Mouse (Mus musculus) midbrain, embryonic 13.5 days (tissue): ENCODE data around the gene Lmnb2. TPM values are rescaled to one million over a fixed set of nuclear protein-coding genes. Genes with fewer than 3 reads are reported as not detected.

Experiments used
- ATAC-seq: fragments of 200-750 bp; cut with Nextera tagmentation; 2 replicates; pipeline ENCODE4 v1.8.0; 2017; ENCODE audit warnings: mild to moderate bottlenecking, moderate TSS enrichment, moderate library complexity
- H3K27ac ChIP-seq: fragments of 300-500 bp; sonication (generic); 2 replicates; pipeline ENCODE4 v1.5.1; 2015; ENCODE audit warnings: inconsistent platforms, mild to moderate bottlenecking, moderate library complexity
- H3K27me3 ChIP-seq: fragments of 300-500 bp; sonication (generic); 2 replicates; pipeline ENCODE4 v1.6.1; 2015; ENCODE audit warnings: mild to moderate bottlenecking, inconsistent platforms
- H3K36me3 ChIP-seq: fragments of 300-500 bp; sonication (generic); 2 replicates; pipeline ENCODE4 v1.6.1; 2015; ENCODE audit warnings: mild to moderate bottlenecking, inconsistent platforms
- H3K4me1 ChIP-seq: fragments of 300-500 bp; sonication (generic); replicated peaks from 2 replicates; pipeline ENCODE4 v1.6.1; 2015; ENCODE audit warnings: inconsistent platforms
- H3K4me2 ChIP-seq: fragments of 300-500 bp; sonication (generic); replicated peaks from 2 replicates; pipeline ENCODE4 v1.6.1; 2015; ENCODE audit warnings: moderate library complexity, mild to moderate bottlenecking, inconsistent platforms
- H3K4me3 ChIP-seq: fragments of 300-500 bp; sonication (generic); replicated peaks from 2 replicates; pipeline ENCODE4 v1.5.1; 2015; ENCODE audit warnings: mild to moderate bottlenecking, inconsistent platforms
- H3K9ac ChIP-seq: fragments of 300-500 bp; sonication (generic); replicated peaks from 2 replicates; pipeline ENCODE4 v1.6.1; 2015; ENCODE audit warnings: mild to moderate bottlenecking, inconsistent platforms
- H3K9me3 ChIP-seq: fragments of 300-500 bp; sonication (generic); 2 replicates; pipeline ENCODE4 v1.6.1; 2016; ENCODE audit warnings: mild to moderate bottlenecking, inconsistent platforms
- whole genome bisulfite sequencing: fragments of 180-500 bp; shearing (Covaris S2); methylation state at CpG from one replicate; pipeline ENCODE4 v1.1.7; 2015; 5-methylcytosine and 5-hydroxymethylcytosine counted together
- polyA plus RNA-seq: library from polyadenylated mRNA; unstranded; fragments of >200 nt; fragmentation: Nextera tagmentation; extraction: Ambion mirVana; gene quantifications from 2 replicates; pipeline ENCODE4 v1.2.1, GENCODE M21; 2015

Lmnb2 gene
- polyA plus RNA-seq, 1 experiment from 2014 or later, result 48.2 TPM

- ATAC-seq, result no peak
- peaks cover 23% of the 10 kb centered on the region for H3K4me1 ChIP-seq
- peaks cover 19% of the 10 kb centered on the region for H3K27me3 ChIP-seq
- H3K36me3 ChIP-seq, result no peaks in the 10 kb centered on the region
- H3K9ac ChIP-seq, result no peak overlapping the region
- H3K9me3 ChIP-seq, result no peaks in the 10 kb centered on the region
- no peak overlapping the region for H3K27ac ChIP-seq
- 88% methylated on average over 9 of the region's 9 CpGs for WGBS
- H3K4me3 ChIP-seq, result no peak overlapping the region
- no peak overlapping the region for H3K4me2 ChIP-seq
Measured at GRCm38 (mm10) chr10:80943701-80944100, 25.7 kb upstream of the Lmnb2 start.

- no peak overlapping the region for H3K27ac ChIP-seq
- no peak overlapping the region for H3K4me3 ChIP-seq
- H3K27me3 ChIP-seq, result peaks cover 27% of the 10 kb centered on the region
- H3K4me2 ChIP-seq, result no peak overlapping the region
- no peaks in the 10 kb centered on the region for H3K9me3 ChIP-seq
- WGBS, result 62% methylated on average over 8 of the region's 8 CpGs
- H3K36me3 ChIP-seq, result no peaks in the 10 kb centered on the region
- H3K4me1 ChIP-seq, result peaks cover 29% of the 10 kb centered on the region
- no peak for ATAC-seq
- no peak overlapping the region for H3K9ac ChIP-seq
Measured at GRCm38 (mm10) chr10:80942919-80943318, 24.9 kb upstream of the Lmnb2 start.

GRCm38 (mm10) chr10:80940988-80941347, 22.9 kb upstream of the Lmnb2 start:
- H3K4me1 ChIP-seq, result peaks cover 46% of the 10 kb centered on the region
- H3K4me2 ChIP-seq, result no peak overlapping the region
- ATAC-seq, result no peak
- WGBS, result 81% methylated on average over 2 of the region's 2 CpGs
- no peak overlapping the region for H3K27ac ChIP-seq
- peaks cover 47% of the 10 kb centered on the region for H3K27me3 ChIP-seq
- H3K9ac ChIP-seq, result no peak overlapping the region
- H3K36me3 ChIP-seq, result no peaks in the 10 kb centered on the region
- no peaks in the 10 kb centered on the region for H3K9me3 ChIP-seq
- no peak overlapping the region for H3K4me3 ChIP-seq

- Histone ChIP-seq H3K9ac (peak overlapping the region; percentile 57; the same call in 1 of the 2 replicates), H3K27ac (no peak overlapping the region), H3K4me2 (peak overlapping the region; percentile 72), H3K9me3 (no peaks in the 10 kb centered on the region), H3K36me3 (no peaks in the 10 kb centered on the region), H3K4me1 (peaks cover 51% of the 10 kb centered on the region), H3K27me3 (peaks cover 52% of the 10 kb centered on the region), H3K4me3 (no peak overlapping the region)
- no peak for ATAC-seq
- WGBS, result 56% methylated on average over 8 of the region's 8 CpGs
Measured at GRCm38 (mm10) chr10:80940320-80940987, 22.4 kb upstream of the Lmnb2 start.

- WGBS, result 4% methylated on average over 28 of the region's 28 CpGs
- peaks cover 53% of the 10 kb centered on the region for H3K4me1 ChIP-seq
- peak overlapping the region; percentile 39 for H3K4me3 ChIP-seq
- peak; percentile 43 for ATAC-seq
- no peaks in the 10 kb centered on the region for H3K9me3 ChIP-seq
- peak overlapping the region; percentile 72 for H3K4me2 ChIP-seq
- no peak overlapping the region for H3K27ac ChIP-seq
- peaks cover 60% of the 10 kb centered on the region for H3K27me3 ChIP-seq
- no peaks in the 10 kb centered on the region for H3K36me3 ChIP-seq
- peak overlapping the region; percentile 57 for H3K9ac ChIP-seq
Measured at GRCm38 (mm10) chr10:80939671-80940070, 21.6 kb upstream of the Lmnb2 start.

GRCm38 (mm10) chr10:80938831-80939550, 20.9 kb upstream of the Lmnb2 start:
- no peaks in the 10 kb centered on the region for H3K36me3 ChIP-seq
- H3K9me3 ChIP-seq, result no peaks in the 10 kb centered on the region
- H3K4me3 ChIP-seq, result peak overlapping the region; percentile 39
- peak; percentile 59 for ATAC-seq
- peaks cover 53% of the 10 kb centered on the region for H3K4me1 ChIP-seq
- peaks cover 67% of the 10 kb centered on the region for H3K27me3 ChIP-seq
- WGBS, result 16% methylated on average over 15 of the region's 15 CpGs
- peak overlapping the region; percentile 57; the same call in 1 of the 2 replicates for H3K9ac ChIP-seq
- no peak overlapping the region for H3K27ac ChIP-seq
- peak overlapping the region; percentile 72 for H3K4me2 ChIP-seq

- H3K4me3 ChIP-seq, result no peak overlapping the region
- 26% methylated on average over 8 of the region's 8 CpGs for WGBS
- H3K36me3 ChIP-seq, result no peaks in the 10 kb centered on the region
- H3K27ac ChIP-seq, result no peak overlapping the region
- no peaks in the 10 kb centered on the region for H3K9me3 ChIP-seq
- no peak overlapping the region for H3K4me2 ChIP-seq
- peaks cover 80% of the 10 kb centered on the region for H3K27me3 ChIP-seq
- H3K9ac ChIP-seq, result 0 out of 2 replicates have a peak overlapping the region, but pooled peaks have one; percentile 7
- no peak for ATAC-seq
- H3K4me1 ChIP-seq, result peaks cover 64% of the 10 kb centered on the region
Measured at GRCm38 (mm10) chr10:80937646-80938045, 19.6 kb upstream of the Lmnb2 start.

- H3K27me3 ChIP-seq, result peaks cover 89% of the 10 kb centered on the region
- H3K4me3 ChIP-seq, result no peak overlapping the region
- peaks cover 73% of the 10 kb centered on the region for H3K4me1 ChIP-seq
- H3K9ac ChIP-seq, result peak overlapping the region; percentile 32; the same call in 1 of the 2 replicates
- no peak overlapping the region for H3K27ac ChIP-seq
- no peaks in the 10 kb centered on the region for H3K9me3 ChIP-seq
- whole genome bisulfite sequencing, result 11% methylated on average over 6 of the region's 6 CpGs
- peak overlapping the region; percentile 48 for H3K4me2 ChIP-seq
- no peaks in the 10 kb centered on the region for H3K36me3 ChIP-seq
- peak; percentile 0; the same call in 1 of the 2 replicates for ATAC-seq
Measured at GRCm38 (mm10) chr10:80936810-80937164, 18.7 kb upstream of the Lmnb2 start.

GRCm38 (mm10) chr10:80936135-80936809, 18.2 kb upstream of the Lmnb2 start:
- ATAC-seq, result peak; percentile 58
- no peaks in the 10 kb centered on the region for H3K9me3 ChIP-seq
- no peaks in the 10 kb centered on the region for H3K36me3 ChIP-seq
- H3K27me3 ChIP-seq, result peaks cover 94% of the 10 kb centered on the region
- peaks cover 78% of the 10 kb centered on the region for H3K4me1 ChIP-seq
- peak overlapping the region; percentile 23 for H3K4me3 ChIP-seq
- H3K9ac ChIP-seq, result peak overlapping the region; percentile 32; the same call in 1 of the 2 replicates
- peak overlapping the region; percentile 48 for H3K4me2 ChIP-seq
- 2% methylated on average over 37 of the region's 37 CpGs for WGBS
- peak overlapping the region; percentile 56; the same call in 1 of the 2 replicates for H3K27ac ChIP-seq

- Histone ChIP-seq H3K4me1 (peaks cover 83% of the 10 kb centered on the region), H3K4me3 (no peak overlapping the region), H3K36me3 (no peaks in the 10 kb centered on the region), H3K27ac (0 out of 2 replicates have a peak overlapping the region, but pooled peaks have one; percentile 56), H3K27me3 (peaks cover 96% of the 10 kb centered on the region), H3K9me3 (no peaks in the 10 kb centered on the region), H3K4me2 (peak overlapping the region; percentile 48), H3K9ac (no peak overlapping the region)
- ATAC-seq, result no peak
- WGBS, result 5% methylated on average over 17 of the region's 17 CpGs
Measured at GRCm38 (mm10) chr10:80935698-80936097, 17.7 kb upstream of the Lmnb2 start.

- H3K27me3 ChIP-seq, result peaks cover 96% of the 10 kb centered on the region
- peaks cover 83% of the 10 kb centered on the region for H3K4me1 ChIP-seq
- 9% methylated on average over 3 of the region's 3 CpGs for WGBS
- peak overlapping the region; percentile 48; the same call in 1 of the 2 replicates for H3K4me2 ChIP-seq
- no peaks in the 10 kb centered on the region for H3K9me3 ChIP-seq
- no peak overlapping the region for H3K4me3 ChIP-seq
- ATAC-seq, result no peak
- H3K9ac ChIP-seq, result no peak overlapping the region
- H3K27ac ChIP-seq, result no peak overlapping the region
- no peaks in the 10 kb centered on the region for H3K36me3 ChIP-seq
Measured at GRCm38 (mm10) chr10:80935241-80935640, 17.2 kb upstream of the Lmnb2 start.
